Mouse (Mus musculus) small intestine, adult 2 months (tissue): ENCODE measurements around the gene Mal. TPM values are rescaled to one million over a fixed set of nuclear protein-coding genes. Genes with fewer than 3 reads are reported as not detected.

Experiments used
- H3K27ac ChIP-seq: fragments of 200-500 bp; 2 replicates; pipeline ENCODE4 v1.5.1; 2012; ENCODE audit warnings: low read depth, low read length, control low read depth, inconsistent platforms; ENCODE audit not compliant: insufficient read depth
- H3K27me3 ChIP-seq: fragments of 200-500 bp; 2 replicates; pipeline ENCODE4 v1.6.1; 2012; ENCODE audit warnings: mild to moderate bottlenecking, moderate library complexity, low read length, inconsistent platforms; ENCODE audit not compliant: control insufficient read depth, insufficient read depth
- H3K36me3 ChIP-seq: fragments of 200-500 bp; 2 replicates; pipeline ENCODE4 v1.6.1; 2012; ENCODE audit warnings: mild to moderate bottlenecking, low read length, control low read depth, inconsistent platforms; ENCODE audit not compliant: control insufficient read depth, insufficient read depth
- H3K4me1 ChIP-seq: fragments of 200-500 bp; 2 replicates; pipeline ENCODE4 v1.6.1; 2012; ENCODE audit warnings: low read length, inconsistent platforms, mixed read lengths; ENCODE audit not compliant: control insufficient read depth, insufficient read depth, insufficient read length
- H3K4me3 ChIP-seq: fragments of 200-500 bp; 2 replicates; pipeline ENCODE4 v1.5.1; 2012; ENCODE audit warnings: low read depth, mild to moderate bottlenecking, control low read depth, inconsistent platforms, low read length, moderate library complexity
- CTCF ChIP-seq: fragments of 200-500 bp; IDR thresholded peaks from 2 replicates; pipeline ENCODE4 v1.5.1; 2012; ENCODE audit warnings: low read depth, mild to moderate bottlenecking, control low read depth, inconsistent platforms, low read length, moderate library complexity, mixed read lengths; ENCODE audit not compliant: insufficient replicate concordance, insufficient read length; ENCODE audit errors: extremely low read depth
- POLR2A ChIP-seq: fragments of 200-500 bp; IDR thresholded peaks from 2 replicates; pipeline ENCODE4 v1.6.1; 2012; ENCODE audit warnings: low read depth, mild to moderate bottlenecking, control low read depth, inconsistent platforms, low read length, moderate library complexity
- WGBS: fragments of 180-500 bp; shearing (Covaris S2); methylation state at CpG from one replicate; pipeline ENCODE4 v1.1.7; 2018; 5-methylcytosine and 5-hydroxymethylcytosine counted together
- polyA plus RNA-seq: library from polyadenylated mRNA; depleted of rRNA; stranded (reverse); fragments of >200 nt; gene quantifications from 2 replicates; pipeline ENCODE4 v1.2.3, GENCODE M21; 2012

Gene Mal
- polyA plus RNA-seq, 1 experiment, result 0.37 TPM

- H3K27me3 ChIP-seq, result no peaks in the 10 kb centered on the region
- no peak overlapping the region for H3K4me3 ChIP-seq
- 53% methylated on average over 5 of the region's 5 CpGs for WGBS
- no peaks in the 10 kb centered on the region for H3K36me3 ChIP-seq
- no peak for TF ChIP-seq CTCF
- H3K27ac ChIP-seq, result no peak overlapping the region
- H3K4me1 ChIP-seq, result no peaks in the 10 kb centered on the region
Observed at GRCm38 (mm10) chr2:127625659-127626058, 30.8 kb downstream of the Mal start.

- WGBS, result 86% methylated on average over 2 of the region's 2 CpGs
- TF ChIP-seq CTCF (no peak), POLR2A (no peak)
- Histone ChIP-seq H3K27me3 (no peaks in the 10 kb centered on the region), H3K36me3 (no peaks in the 10 kb centered on the region), H3K4me3 (no peak overlapping the region), H3K27ac (no peak overlapping the region), H3K4me1 (no peaks in the 10 kb centered on the region)
Observed at GRCm38 (mm10) chr2:127624786-127625185, 31.7 kb downstream of the Mal start.

- WGBS, result 25% methylated on average over 3 of the region's 3 CpGs
- H3K4me1 ChIP-seq, result no peaks in the 10 kb centered on the region
- no peak overlapping the region for H3K27ac ChIP-seq
- TF ChIP-seq CTCF, result no peak
- TF ChIP-seq POLR2A, result no peak
- no peak overlapping the region for H3K4me3 ChIP-seq
- no peaks in the 10 kb centered on the region for H3K36me3 ChIP-seq
- H3K27me3 ChIP-seq, result no peaks in the 10 kb centered on the region
Observed at GRCm38 (mm10) chr2:127622065-127622464, 34.4 kb downstream of the Mal start.

- no peak overlapping the region for H3K4me3 ChIP-seq
- H3K36me3 ChIP-seq, result no peaks in the 10 kb centered on the region
- WGBS, result 70% methylated on average over 3 of the region's 3 CpGs
- no peak overlapping the region for H3K27ac ChIP-seq
- H3K27me3 ChIP-seq, result no peaks in the 10 kb centered on the region
- TF ChIP-seq POLR2A (no peak), CTCF (no peak)
- no peaks in the 10 kb centered on the region for H3K4me1 ChIP-seq
Observed at GRCm38 (mm10) chr2:127619311-127619710, 37.2 kb downstream of the Mal start.

- TF ChIP-seq CTCF (no peak), POLR2A (no peak)
- H3K36me3 ChIP-seq, result no peaks in the 10 kb centered on the region
- 87% methylated on average over 4 of the region's 4 CpGs for WGBS
- no peaks in the 10 kb centered on the region for H3K4me1 ChIP-seq
- H3K4me3 ChIP-seq, result no peak overlapping the region
- no peak overlapping the region for H3K27ac ChIP-seq
- no peaks in the 10 kb centered on the region for H3K27me3 ChIP-seq
Observed at GRCm38 (mm10) chr2:127612288-127612687, 44.2 kb downstream of the Mal start.

- no peaks in the 10 kb centered on the region for H3K4me1 ChIP-seq
- H3K36me3 ChIP-seq, result no peaks in the 10 kb centered on the region
- H3K27me3 ChIP-seq, result no peaks in the 10 kb centered on the region
- TF ChIP-seq POLR2A (no peak), CTCF (no peak)
- no peak overlapping the region for H3K4me3 ChIP-seq
- no peak overlapping the region for H3K27ac ChIP-seq
- 38% methylated on average over 4 of the region's 4 CpGs for WGBS
Observed at GRCm38 (mm10) chr2:127611386-127611785, 45.1 kb downstream of the Mal start.

- TF ChIP-seq CTCF, result no peak
- no peak for TF ChIP-seq POLR2A
- Histone ChIP-seq H3K4me3 (no peak overlapping the region), H3K27me3 (no peaks in the 10 kb centered on the region), H3K36me3 (peaks cover 17% of the 10 kb centered on the region), H3K4me1 (no peaks in the 10 kb centered on the region), H3K27ac (no peak overlapping the region)
- 39% methylated on average over 5 of the region's 5 CpGs for WGBS
Observed at GRCm38 (mm10) chr2:127608986-127609385, 47.5 kb downstream of the Mal start.

- 52% methylated on average over 3 of the region's 3 CpGs for WGBS
- Histone ChIP-seq H3K4me1 (no peaks in the 10 kb centered on the region), H3K36me3 (peaks cover 18% of the 10 kb centered on the region), H3K27ac (no peak overlapping the region), H3K27me3 (no peaks in the 10 kb centered on the region), H3K4me3 (no peak overlapping the region)
- TF ChIP-seq CTCF (no peak), POLR2A (no peak)
Observed at GRCm38 (mm10) chr2:127608234-127608633, 48.3 kb downstream of the Mal start.
